Mouse (Mus musculus) myocyte (in vitro differentiated cells): Measurements from ENCODE around the gene Pla2g6. TPM values are rescaled to one million over a fixed set of nuclear protein-coding genes. Genes with fewer than 3 reads are reported as not detected.

Source experiments
- H3K27me3 ChIP-seq: one replicate; pipeline ENCODE4 v1.6.1; 2011; ENCODE audit not compliant: control insufficient read depth, insufficient read depth, insufficient read length
- H3K36me3 ChIP-seq: one replicate; pipeline ENCODE4 v1.6.1; 2011; ENCODE audit not compliant: control insufficient read depth, insufficient read depth
- H3K4me2 ChIP-seq: one replicate; pipeline ENCODE4 v1.6.1; 2011; ENCODE audit warnings: low read depth, control low read depth
- H3K4me3 ChIP-seq: one replicate; pipeline ENCODE4 v1.5.1; 2011; ENCODE audit warnings: mild to moderate bottlenecking, control low read depth, moderate library complexity
- H3K79me2 ChIP-seq: one replicate; pipeline ENCODE4 v1.6.1; 2011; ENCODE audit not compliant: control insufficient read depth, insufficient read depth
- H3ac ChIP-seq: one replicate; pipeline ENCODE4 v1.6.1; 2011; ENCODE audit not compliant: control insufficient read depth, insufficient read length
- CEBPB ChIP-seq: IDR thresholded peaks from 2 replicates; pipeline ENCODE4 v1.6.1; 2011; ENCODE audit warnings: mild to moderate bottlenecking, moderate library complexity; ENCODE audit not compliant: poor library complexity, insufficient read depth, severe bottlenecking
- E2F4 ChIP-seq: IDR thresholded peaks from one replicate; pipeline ENCODE4 v1.6.1; 2011; ENCODE audit warnings: mild to moderate bottlenecking, control low read depth, moderate library complexity; ENCODE audit not compliant: insufficient read depth
- MAX ChIP-seq: IDR thresholded peaks from one replicate; pipeline ENCODE4 v1.6.1; 2011; ENCODE audit warnings: low read depth, mild to moderate bottlenecking, control low read depth
- MYOD1 ChIP-seq, 3 experiments: IDR thresholded peaks; one replicate each; pipeline ENCODE4 v1.6.1; 2011; ENCODE audit warnings: control low read depth in 2 of 3, low read depth in 2 of 3, mild to moderate bottlenecking in 2 of 3, moderate library complexity in 1 of 3; ENCODE audit not compliant: insufficient read length in 2 of 3, control insufficient read depth in 1 of 3
- MYOG ChIP-seq, 3 experiments: IDR thresholded peaks; one replicate each; pipeline ENCODE4 v1.6.1; 2011; ENCODE audit warnings: control low read depth in 2 of 3, low read depth in 2 of 3, mild to moderate bottlenecking in 2 of 3; ENCODE audit not compliant: insufficient read length in 2 of 3, control insufficient read depth in 1 of 3, insufficient read depth in 1 of 3
- POLR2A ChIP-seq: IDR thresholded peaks from one replicate; pipeline ENCODE4 v1.6.1; 2011; ENCODE audit warnings: low read depth, mild to moderate bottlenecking, control low read depth, moderate library complexity; ENCODE audit not compliant: insufficient read length
- POLR2AphosphoS2 ChIP-seq: IDR thresholded peaks from one replicate; pipeline ENCODE4 v1.6.1; 2011; ENCODE audit warnings: low read depth, control low read depth; ENCODE audit not compliant: insufficient read length
- REST ChIP-seq: IDR thresholded peaks from one replicate; pipeline ENCODE4 v1.6.1; 2011; ENCODE audit warnings: mild to moderate bottlenecking, control low read depth, moderate library complexity; ENCODE audit not compliant: insufficient read depth, insufficient read length
- SRF ChIP-seq: IDR thresholded peaks from one replicate; pipeline ENCODE4 v1.6.1; 2011; ENCODE audit warnings: low read depth; ENCODE audit not compliant: control insufficient read depth, insufficient read length
- TCF12 ChIP-seq: IDR thresholded peaks from one replicate; pipeline ENCODE4 v1.6.1; 2011; ENCODE audit warnings: mild to moderate bottlenecking, control low read depth; ENCODE audit not compliant: poor library complexity, insufficient read depth, severe bottlenecking
- TCF3 ChIP-seq: IDR thresholded peaks from one replicate; pipeline ENCODE4 v1.6.1; 2011; ENCODE audit warnings: low read depth, control low read depth; ENCODE audit not compliant: insufficient read length
- USF1 ChIP-seq: IDR thresholded peaks from one replicate; pipeline ENCODE4 v1.6.1; 2011; ENCODE audit warnings: low read depth, mild to moderate bottlenecking, control low read depth, moderate library complexity
- polyA plus RNA-seq: library from polyadenylated mRNA; unstranded; fragments of >200 nt; fragmentation: generic; extraction: Trizol; gene quantifications from one replicate; pipeline ENCODE4 v1.2.1, GENCODE M21; 2012; ENCODE audit warnings: missing spikeins

Pla2g6 gene
- 36.3 TPM for polyA plus RNA-seq

DNA sequence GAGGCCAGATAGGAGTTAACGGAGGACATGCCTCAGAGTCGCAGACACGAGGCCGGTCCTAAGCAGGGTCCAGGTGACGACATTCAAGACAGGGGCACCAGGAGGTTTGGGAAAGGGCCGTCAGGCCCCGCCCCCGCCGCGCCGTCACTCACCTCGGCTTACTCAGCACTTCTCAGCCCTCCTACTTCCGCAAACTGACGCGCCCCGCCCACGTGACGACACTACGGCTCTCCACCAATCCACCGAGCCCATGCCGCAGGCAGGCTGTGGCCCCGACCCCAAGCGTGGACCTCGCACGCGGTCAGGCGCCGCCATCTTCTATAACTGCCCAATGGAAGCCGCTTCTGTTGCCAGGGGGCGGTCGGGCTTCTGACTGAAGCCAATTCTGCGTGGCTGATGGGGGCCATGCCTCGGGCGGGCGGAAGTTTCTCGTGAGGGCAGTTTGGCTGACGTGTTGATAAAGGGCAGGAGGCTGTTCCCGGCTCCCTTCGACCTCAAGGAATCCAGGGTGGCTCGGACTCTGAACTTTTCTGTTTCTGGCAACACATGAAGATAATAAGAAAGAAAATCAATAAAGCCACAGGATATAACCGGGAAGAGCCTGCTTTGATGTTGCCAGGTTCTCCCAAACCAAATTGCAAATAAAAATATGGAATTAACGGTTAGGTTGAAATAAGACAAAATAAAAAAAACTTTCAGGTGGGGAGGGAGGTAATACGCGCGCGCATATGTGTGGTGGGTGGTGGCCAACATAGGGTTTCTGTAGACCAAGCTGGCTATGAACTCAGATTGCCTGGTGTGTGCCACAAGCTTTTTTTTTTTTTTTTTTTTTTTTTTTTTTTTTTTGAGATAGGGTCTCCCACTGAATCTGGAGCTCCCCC, at the start of gene Pla2g6:
Pla2g6 (minus strand) TSS at position 333 of the 881 bp plus-strand sequence.
- Histone ChIP-seq H3K79me2 (peaks cover 10% of the 10 kb centered on the region), H3K27me3 (no peaks in the 10 kb centered on the region), H3ac (peak within 1 kb of the TSS; percentile 39), H3K36me3 (no peaks in the 10 kb centered on the region), H3K4me2 (peak within 1 kb of the TSS; percentile 100), H3K4me3 (peak within 1 kb of the TSS; percentile 72)
- TF ChIP-seq POLR2A (peak; percentile 82), TCF12 (no peak), REST (no peak), POLR2AphosphoS2 (peak; percentile 85), MYOG (IDR thresholded peaks at IDR 0.05; ENCODE audit: control insufficient read depth in 1 of 3, insufficient read depth in 1 of 3, insufficient read length in 2 of 3, low read depth in 2 of 3) (no peak), SRF (peak; percentile 90), MAX (peak; percentile 76), USF1 (peak; percentile 85), E2F4 (no peak), CEBPB (no peak), MYOD1 (IDR thresholded peaks at IDR 0.05; ENCODE audit: control insufficient read depth in 1 of 3, insufficient read length in 2 of 3, low read depth in 2 of 3) (peak in 2 of 3 experiments; percentile 3 to 33), TCF3 (no peak)

DNA sequence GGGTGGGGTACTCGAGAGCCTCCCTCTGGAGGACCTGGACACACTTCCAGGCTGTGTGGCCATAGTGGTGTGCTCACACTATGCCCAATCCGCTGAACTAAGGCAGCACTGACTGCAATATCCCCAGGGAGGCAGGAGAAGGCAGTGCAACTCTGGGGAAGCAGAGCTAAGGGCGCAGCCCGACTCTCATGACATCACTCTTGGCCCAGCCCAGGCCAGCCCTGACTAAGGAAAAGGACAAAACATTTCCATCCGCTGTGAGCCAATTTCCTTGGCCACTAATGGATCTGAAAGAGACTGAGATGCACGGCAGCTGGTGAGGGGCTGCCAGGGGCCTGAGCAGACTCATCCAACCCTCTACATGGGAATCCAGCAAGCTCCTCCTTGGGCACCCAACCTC, 49.5 kb upstream of the Pla2g6 start:
- H3K27me3 ChIP-seq = no peaks in the 10 kb centered on the region
- no peak overlapping the region for H3K4me2 ChIP-seq
- no peak overlapping the region for H3K4me3 ChIP-seq
- no peak for TF ChIP-seq TCF12
- no peak for TF ChIP-seq CEBPB
- no peak for TF ChIP-seq POLR2A
- no peak for TF ChIP-seq MAX
- TF ChIP-seq MYOG (IDR thresholded peaks at IDR 0.05; ENCODE audit: control insufficient read depth in 1 of 3, insufficient read depth in 1 of 3, insufficient read length in 2 of 3, low read depth in 2 of 3) = no peak
- no peak for TF ChIP-seq USF1
- TF ChIP-seq E2F4 = no peak
- no peak for TF ChIP-seq REST
- TF ChIP-seq MYOD1 (IDR thresholded peaks at IDR 0.05; ENCODE audit: control insufficient read depth in 1 of 3, insufficient read length in 2 of 3, low read depth in 2 of 3) = no peak
- TF ChIP-seq SRF = no peak
- no peak for TF ChIP-seq TCF3
- TF ChIP-seq POLR2AphosphoS2 = no peak
- H3K79me2 ChIP-seq = peaks cover 9% of the 10 kb centered on the region
- no peak overlapping the region for H3ac ChIP-seq
- H3K36me3 ChIP-seq = peaks cover 34% of the 10 kb centered on the region

DNA sequence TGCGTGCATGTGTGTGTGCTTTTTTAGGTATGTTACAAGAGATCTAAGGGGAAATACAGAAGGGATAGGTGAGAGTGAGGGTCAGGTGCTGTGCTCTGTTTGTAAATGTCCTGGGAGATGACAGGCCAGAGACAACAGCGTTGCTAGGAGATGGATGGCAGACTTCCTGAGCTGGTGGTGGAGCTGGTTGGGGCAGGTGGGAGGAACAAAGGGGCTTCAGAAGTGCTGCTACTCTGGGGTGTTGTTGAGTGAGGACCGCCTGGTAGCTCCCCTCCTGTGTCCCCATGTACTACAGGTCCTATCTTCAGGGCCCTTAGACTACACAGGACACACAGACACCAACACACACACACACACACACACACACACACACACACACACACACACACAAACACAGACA, 46.6 kb upstream of the Pla2g6 start:
- Histone ChIP-seq H3ac (no peak overlapping the region), H3K79me2 (peaks cover 4% of the 10 kb centered on the region), H3K27me3 (no peaks in the 10 kb centered on the region), H3K4me2 (no peak overlapping the region), H3K4me3 (no peak overlapping the region), H3K36me3 (peaks cover 40% of the 10 kb centered on the region)
- TF ChIP-seq MYOD1 (IDR thresholded peaks at IDR 0.05; ENCODE audit: control insufficient read depth in 1 of 3, insufficient read length in 2 of 3, low read depth in 2 of 3) (no peak), MYOG (IDR thresholded peaks at IDR 0.05; ENCODE audit: control insufficient read depth in 1 of 3, insufficient read depth in 1 of 3, insufficient read length in 2 of 3, low read depth in 2 of 3) (no peak)

DNA sequence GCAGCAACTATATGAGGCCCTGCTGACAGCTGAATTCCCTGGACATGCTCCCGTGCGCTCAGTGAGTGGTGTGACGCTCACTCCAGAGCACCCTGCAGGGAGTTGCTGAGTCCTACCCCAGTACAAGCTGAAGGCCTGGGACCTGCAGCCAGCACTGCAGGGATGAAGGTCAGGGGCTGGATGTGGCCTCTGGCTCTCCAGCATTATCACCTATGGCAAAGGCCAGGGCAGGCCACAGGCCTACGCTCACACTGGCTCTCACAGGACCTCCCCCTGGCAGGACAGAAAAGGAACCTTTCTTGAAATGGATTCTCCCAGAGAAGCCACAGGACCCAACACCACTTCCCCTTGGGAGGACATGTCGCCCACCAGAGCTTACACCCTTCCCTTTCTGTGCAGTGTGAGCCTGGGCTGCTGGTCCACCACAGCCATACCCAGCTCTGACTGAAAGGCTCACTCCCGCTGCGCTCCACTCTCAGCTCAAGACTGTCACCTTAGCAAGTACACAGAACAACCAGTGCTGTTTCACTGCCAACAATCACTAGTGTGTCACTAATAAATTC, 42.2 kb upstream of the Pla2g6 start:
- H3K27me3 ChIP-seq = no peaks in the 10 kb centered on the region
- no peak overlapping the region for H3K4me2 ChIP-seq
- H3K4me3 ChIP-seq = no peak overlapping the region
- H3K36me3 ChIP-seq = peaks cover 28% of the 10 kb centered on the region
- TF ChIP-seq SRF (no peak), CEBPB (no peak), POLR2AphosphoS2 (no peak), MYOD1 (IDR thresholded peaks at IDR 0.05; ENCODE audit: control insufficient read depth in 1 of 3, insufficient read length in 2 of 3, low read depth in 2 of 3) (no peak), USF1 (no peak), MAX (no peak), POLR2A (no peak), MYOG (IDR thresholded peaks at IDR 0.05; ENCODE audit: control insufficient read depth in 1 of 3, insufficient read depth in 1 of 3, insufficient read length in 2 of 3, low read depth in 2 of 3) (no peak), TCF12 (no peak), E2F4 (no peak), TCF3 (no peak), REST (no peak)
- no peaks in the 10 kb centered on the region for H3K79me2 ChIP-seq
- no peak overlapping the region for H3ac ChIP-seq
